10 mouse cellular contexts compared by ENCODE assay signal in genomic region chr4:156083348-156083747, GRCm38 (mm10). TPM values are rescaled to one million over a fixed set of nuclear protein-coding genes. Genes with fewer than 3 reads are reported as not detected.
DNase-seq lines count a peak whose midpoint lies in the region; ATAC-seq lines count a peak whose summit lies in the region.
"Had no signal": no experiment of that assay in that cellular context is flagged by ENCODE, and none has a peak within 500 bp of the region (broad histone marks: within the 10 kb centered on the region; RNA-seq: fewer than 3 reads in every experiment).

No protein-coding gene starts in this region.

- no peak overlapping the region for H3K9ac ChIP-seq in embryonic facial prominence, embryonic 12.5 days
- H3K9ac ChIP-seq: forebrain, embryonic 13.5 days had no signal

- H3K27me3 ChIP-seq in embryonic facial prominence, embryonic 12.5 days, result no peaks in the 10 kb centered on the region
- H3K27me3 ChIP-seq in embryonic facial prominence, embryonic 10.5 days (replicated peaks; ENCODE audit: low read depth, poor library complexity, severe bottlenecking), result peaks cover 5% of the 10 kb centered on the region

- H3K27ac ChIP-seq in embryonic facial prominence, embryonic 12.5 days, result 0 out of 2 replicates have a peak overlapping the region, but pooled peaks have one; percentile 54
- H3K27ac ChIP-seq in embryonic facial prominence, embryonic 10.5 days (replicated peaks), result no peak overlapping the region
- H3K27ac ChIP-seq: forebrain, embryonic 13.5 days had no signal

- H3K4me2 ChIP-seq in embryonic facial prominence, embryonic 12.5 days (replicated peaks), result no peak overlapping the region
- H3K4me2 ChIP-seq: forebrain, embryonic 13.5 days had no signal

- no peak for DNase-seq in embryonic facial prominence, embryonic 10.5 days (ENCODE audit: low spot score)
- DNase-seq in adrenal gland, adult 8-10 months, result peak; percentile 15
- DNase-seq in kidney, postnatal 10 days, result peak; percentile 92
- DNase-seq in right cerebral cortex, adult 18-20 months, result no peak
- no peak for DNase-seq in cerebellum, adult 8-10 months

- no peaks in the 10 kb centered on the region for H3K36me3 ChIP-seq in embryonic facial prominence, embryonic 12.5 days
- no peaks in the 10 kb centered on the region for H3K36me3 ChIP-seq in embryonic facial prominence, embryonic 10.5 days (replicated peaks)

- WGBS in embryonic facial prominence, embryonic 12.5 days, result 63% methylated on average over 5 of the region's 5 CpGs
- 83% methylated on average over 5 of the region's 5 CpGs for WGBS in embryonic facial prominence, embryonic 10.5 days

- no peak for ATAC-seq in embryonic facial prominence, embryonic 12.5 days (ENCODE audit: insufficient number of reproducible peaks, insufficient read depth, low FRiP score, low TSS enrichment)
- ATAC-seq in megakaryocyte-erythroid progenitor cell, adult 5-6 weeks (replicated peaks; ENCODE audit: low FRiP score, low TSS enrichment, poor library complexity, severe bottlenecking), result 0 out of 2 replicates have a peak, but pooled peaks have one; percentile 28
- no peak for ATAC-seq in megakaryocyte, adult 5-6 weeks (ENCODE audit: poor library complexity, severe bottlenecking)
- ATAC-seq: forebrain, embryonic 13.5 days had no signal

- H3K9me3 ChIP-seq in embryonic facial prominence, embryonic 12.5 days, result no peaks in the 10 kb centered on the region
- no peaks in the 10 kb centered on the region for H3K9me3 ChIP-seq in embryonic facial prominence, embryonic 10.5 days
- H3K9me3 ChIP-seq: forebrain, embryonic 13.5 days had no signal

- H3K4me3 ChIP-seq in embryonic facial prominence, embryonic 12.5 days, result no peak overlapping the region
- H3K4me3 ChIP-seq in embryonic facial prominence, embryonic 10.5 days, result no peak overlapping the region
- H3K4me3 ChIP-seq: forebrain, embryonic 13.5 days had no signal

- H3K4me1 ChIP-seq in embryonic facial prominence, embryonic 12.5 days, result peaks cover 11% of the 10 kb centered on the region
- H3K4me1 ChIP-seq in embryonic facial prominence, embryonic 10.5 days, result peaks cover 13% of the 10 kb centered on the region
- H3K4me1 ChIP-seq: forebrain, embryonic 13.5 days had no signal

RNA-seq across cellular contexts. Expression of gene Ttll10, which starts 24.1 kb away (rescaled TPM):
- polyA plus RNA-seq in embryonic facial prominence, embryonic 12.5 days (2016; fragmentation: Nextera tagmentation; extraction: Ambion mirVana), result 1.0 and 1.5 TPM in 2 replicates
- 0.69 and 0.95 TPM in 2 replicates for polyA plus RNA-seq in embryonic facial prominence, embryonic 10.5 days (2016; fragmentation: Nextera tagmentation; extraction: Ambion mirVana)
- 1 to 10 TPM in 1 of 4 experiments, under 1 TPM in 2, not detected in 1; 0.38 to 1.2 (median 0.86) TPM for total RNA-seq in adrenal gland, adult 8-10 months (2022)
- total RNA-seq in megakaryocyte-erythroid progenitor cell, adult 5-6 weeks (2014; fragmentation: Nextera tagmentation), result not detected in 2 replicates
- total RNA-seq in megakaryocyte-erythroid progenitor cell, adult 5-6 weeks (2017), result not detected in 2 replicates
- total RNA-seq in megakaryocyte, adult 5-6 weeks (2015), result not detected in 2 replicates
- not detected in 2 replicates for total RNA-seq in megakaryocyte, adult 5-6 weeks (2017)
- polyA plus RNA-seq: forebrain, embryonic 13.5 days; neural tube, embryonic 11.5 days had no signal

RNA-seq across cellular contexts. Expression of gene 9430015G10Rik, which starts 26.4 kb away (rescaled TPM):
- 54.8 and 55.5 TPM in 2 replicates for polyA plus RNA-seq in embryonic facial prominence, embryonic 12.5 days (2016; fragmentation: Nextera tagmentation; extraction: Ambion mirVana)
- polyA plus RNA-seq in embryonic facial prominence, embryonic 10.5 days (2016; fragmentation: Nextera tagmentation; extraction: Ambion mirVana), result 73.9 and 76.9 TPM in 2 replicates
- 10 to 100 TPM; 10.7 to 22.9 (median 14.1) TPM for total RNA-seq in adrenal gland, adult 8-10 months (2022)
- 42.9 and 43.3 TPM in 2 replicates for total RNA-seq in megakaryocyte-erythroid progenitor cell, adult 5-6 weeks (2014; fragmentation: Nextera tagmentation)
- 33.9 and 38.2 TPM in 2 replicates for total RNA-seq in megakaryocyte-erythroid progenitor cell, adult 5-6 weeks (2017)
- total RNA-seq in megakaryocyte, adult 5-6 weeks (2015), result 11.7 and 15.7 TPM in 2 replicates
- 20.1 and 27.5 TPM in 2 replicates for total RNA-seq in megakaryocyte, adult 5-6 weeks (2017)

RNA-seq across cellular contexts. Expression of gene Rnf223, which starts 47.0 kb away (rescaled TPM):
- 0.43 and 0.61 TPM in 2 replicates for polyA plus RNA-seq in embryonic facial prominence, embryonic 12.5 days (2016; fragmentation: Nextera tagmentation; extraction: Ambion mirVana)
- 0.70 and 0.89 TPM in 2 replicates for polyA plus RNA-seq in embryonic facial prominence, embryonic 10.5 days (2016; fragmentation: Nextera tagmentation; extraction: Ambion mirVana)
- under 1 TPM in 3 of 4 experiments, not detected in 1; 0.11 to 0.23 (median 0.22) TPM for total RNA-seq in adrenal gland, adult 8-10 months (2022)
- 1.1 TPM in 1 of 2 replicates, not detected in the other for total RNA-seq in megakaryocyte-erythroid progenitor cell, adult 5-6 weeks (2014; fragmentation: Nextera tagmentation)
- not detected in 2 replicates for total RNA-seq in megakaryocyte-erythroid progenitor cell, adult 5-6 weeks (2017)
- total RNA-seq in megakaryocyte, adult 5-6 weeks (2015), result 0.09 and 0.60 TPM in 2 replicates
- total RNA-seq in megakaryocyte, adult 5-6 weeks (2017), result 0.08 and 0.11 TPM in 2 replicates

RNA-seq across cellular contexts. Expression of gene Tnfrsf18, which starts 57.4 kb away (rescaled TPM):
- 1.9 and 2.3 TPM in 2 replicates for polyA plus RNA-seq in embryonic facial prominence, embryonic 12.5 days (2016; fragmentation: Nextera tagmentation; extraction: Ambion mirVana)
- polyA plus RNA-seq in embryonic facial prominence, embryonic 10.5 days (2016; fragmentation: Nextera tagmentation; extraction: Ambion mirVana), result 1.2 and 1.4 TPM in 2 replicates
- 1 to 10 TPM in 1 of 4 experiments, under 1 TPM in 1, not detected in 2; 0.42 to 1.2 TPM for total RNA-seq in adrenal gland, adult 8-10 months (2022)
- total RNA-seq in megakaryocyte-erythroid progenitor cell, adult 5-6 weeks (2014; fragmentation: Nextera tagmentation), result 3.7 and 7.5 TPM in 2 replicates
- 2.6 and 7.0 TPM in 2 replicates for total RNA-seq in megakaryocyte-erythroid progenitor cell, adult 5-6 weeks (2017)
- total RNA-seq in megakaryocyte, adult 5-6 weeks (2015), result 2.7 and 10.3 TPM in 2 replicates
- 6.0 and 7.2 TPM in 2 replicates for total RNA-seq in megakaryocyte, adult 5-6 weeks (2017)

Comparison
In these comparisons a context has a peak if more than half of its experiments do, and no peak if none do; other contexts are left out.
1. DNase-seq: peak in adrenal gland, adult 8-10 months (single experiment) and kidney, postnatal 10 days (single experiment); none in embryonic facial prominence, embryonic 10.5 days (single experiment), right cerebral cortex, adult 18-20 months (single experiment) and cerebellum, adult 8-10 months (single experiment).